Mouse (Mus musculus) lung, adult 2 months (tissue): ENCODE results near the gene Fut1.

Experiments
- CTCF ChIP-seq: fragments of 200-500 bp; IDR thresholded peaks from 2 replicates; pipeline ENCODE4 v1.5.1; 2011; ENCODE audit warnings: mild to moderate bottlenecking, low read length, control low read depth; ENCODE audit not compliant: insufficient read depth
- POLR2A ChIP-seq: fragments of 200-500 bp; IDR thresholded peaks from 2 replicates; pipeline ENCODE4 v1.6.1; 2011; ENCODE audit warnings: low read depth, mild to moderate bottlenecking, control low read depth, low read length, borderline replicate concordance; ENCODE audit errors: extremely low read depth

- TF ChIP-seq POLR2A (no peak), CTCF (no peak)
Observed at GRCm38 (mm10) chr7:45666161-45666560, 49.1 kb downstream of the Fut1 start, which contains the start of gene Fut2.
